Mouse (Mus musculus): ENCODE data around the gene Axin1. TPM values are rescaled to one million over a fixed set of nuclear protein-coding genes. Genes with fewer than 3 reads are reported as not detected.

Axin1 gene
- polyA plus RNA-seq, 1 experiment, result 3.3 TPM

DNA sequence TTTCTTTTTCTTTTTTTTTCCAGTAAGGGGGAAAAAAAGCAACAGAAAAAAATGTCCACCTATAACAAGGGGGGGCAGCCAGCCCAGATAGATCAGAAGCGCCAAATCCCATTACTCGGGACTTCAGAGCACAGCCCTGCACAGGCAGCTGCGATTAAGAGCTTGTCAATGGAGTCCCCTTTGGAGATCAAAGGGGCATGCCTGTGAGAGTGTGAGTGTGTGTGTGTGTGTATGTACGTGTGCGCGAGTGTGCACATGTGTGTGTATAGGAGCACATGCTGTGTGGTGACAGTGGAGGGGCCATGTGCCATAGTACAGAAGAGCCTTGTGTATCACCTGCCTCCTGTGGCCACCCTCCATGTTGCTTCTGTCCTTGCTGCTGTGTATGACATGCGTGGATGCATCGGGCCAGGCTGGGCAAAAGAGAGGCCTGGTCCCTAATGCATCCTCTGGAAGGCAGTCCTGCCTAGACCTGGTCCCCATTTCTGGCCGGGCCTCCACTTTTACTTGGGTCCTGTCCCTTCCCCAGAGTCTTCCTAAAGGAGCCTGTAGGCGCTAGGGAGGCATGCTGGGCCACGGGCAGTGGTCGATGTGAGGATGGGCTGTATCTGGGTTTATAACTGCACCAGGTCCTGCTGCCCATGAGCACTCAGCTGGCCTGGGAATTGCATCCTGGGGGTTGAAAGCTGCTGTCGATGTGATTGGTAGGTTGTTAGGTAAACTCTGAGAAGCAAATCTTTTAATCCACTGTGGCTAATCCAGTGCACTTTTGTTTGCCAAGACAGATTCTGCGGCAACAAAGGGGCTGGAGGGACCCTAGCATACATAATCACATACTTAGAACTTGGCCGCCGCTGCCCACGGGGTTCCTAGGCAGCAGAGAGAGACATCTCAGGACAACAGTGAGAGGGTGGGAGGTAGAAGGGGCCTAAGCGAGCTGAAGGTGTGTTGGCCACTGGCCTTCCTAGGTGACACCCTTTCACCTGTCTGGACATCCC, 6.3 kb upstream of the Axin1 start:
- Histone ChIP-seq H3K36me3 (ENCODE audit: control insufficient read depth) (peaks cover 59% of the 10 kb centered on the region), H3K4me1 (ENCODE audit: control insufficient read depth) (peaks cover 1% of the 10 kb centered on the region), H3K9me3 (ENCODE audit: control insufficient read depth, low read length) (no peaks in the 10 kb centered on the region), H3K4me3 (replicated peaks) (no peak overlapping the region), H3K27me3 (ENCODE audit: control insufficient read depth) (no peaks in the 10 kb centered on the region)
- TF ChIP-seq GATA1 (IDR thresholded peaks at IDR 0.05; ENCODE audit: low read length) (no peak), TAL1 (IDR thresholded peaks at IDR 0.05; ENCODE audit: low read length) (no peak)

DNA sequence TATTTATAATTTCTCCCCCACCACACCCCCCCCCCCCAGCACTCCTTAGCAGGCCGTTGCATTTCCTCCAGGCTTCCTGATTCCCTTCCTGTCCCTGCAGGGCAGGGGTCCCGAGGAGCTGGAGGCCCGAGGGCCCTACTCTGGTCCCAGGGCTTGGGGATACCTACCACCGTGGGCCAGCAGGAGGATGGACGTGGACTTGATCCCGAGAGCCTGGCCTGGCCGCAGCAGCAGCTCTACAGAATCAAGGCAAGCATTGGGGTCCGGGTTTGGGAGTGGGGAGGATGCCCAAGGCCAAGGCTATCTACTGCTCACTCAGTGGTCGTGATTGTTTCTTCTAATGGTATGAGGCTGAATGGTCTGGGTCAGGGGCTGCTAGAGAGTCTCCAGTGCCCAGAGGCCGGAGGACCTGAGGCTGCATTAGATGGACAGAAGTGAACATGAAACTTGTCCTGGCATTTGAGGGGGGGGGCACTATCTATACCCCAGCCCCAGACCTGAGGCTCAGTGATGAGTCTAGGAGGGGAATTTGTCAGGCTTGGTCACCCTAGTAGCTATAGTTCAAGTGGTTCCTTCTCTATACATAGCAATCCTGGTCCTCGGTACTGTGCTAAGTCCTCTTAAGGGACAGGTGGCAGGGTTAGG, 1.3 kb upstream of the Axin1 start:
- TF ChIP-seq GATA1 (IDR thresholded peaks at IDR 0.05; ENCODE audit: low read length) (no peak), TAL1 (IDR thresholded peaks at IDR 0.05; ENCODE audit: low read length) (no peak)
- H3K36me3 ChIP-seq (ENCODE audit: control insufficient read depth), result peaks cover 13% of the 10 kb centered on the region
- H3K9me3 ChIP-seq (ENCODE audit: control insufficient read depth, low read length), result no peaks in the 10 kb centered on the region
- peaks cover 37% of the 10 kb centered on the region for H3K4me1 ChIP-seq (ENCODE audit: control insufficient read depth)
- no peaks in the 10 kb centered on the region for H3K27me3 ChIP-seq (ENCODE audit: control insufficient read depth)
- peak overlapping the region; percentile 93 for H3K4me3 ChIP-seq (replicated peaks)

DNA sequence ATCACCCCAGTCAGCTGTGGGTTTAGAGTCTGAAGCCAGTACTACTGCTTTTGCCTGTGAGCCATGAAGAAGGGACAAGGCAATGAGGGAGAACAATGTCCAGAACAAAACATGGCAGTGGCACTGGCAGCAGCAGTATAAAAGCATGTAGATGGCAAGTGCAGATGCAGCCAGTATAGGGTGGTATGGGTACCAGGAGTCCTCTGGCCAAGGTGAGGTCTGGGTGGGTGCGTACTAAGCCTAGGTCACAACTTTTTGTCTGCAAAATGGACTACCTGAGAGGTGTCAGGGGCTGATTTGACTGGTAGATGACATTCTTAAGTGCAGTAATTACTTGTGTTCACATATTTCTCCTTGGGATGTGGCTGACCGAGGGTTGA, 747 bp upstream of the Axin1 start:
- Histone ChIP-seq H3K9me3 (ENCODE audit: control insufficient read depth, low read length) (no peaks in the 10 kb centered on the region), H3K36me3 (ENCODE audit: control insufficient read depth) (peaks cover 13% of the 10 kb centered on the region)

DNA sequence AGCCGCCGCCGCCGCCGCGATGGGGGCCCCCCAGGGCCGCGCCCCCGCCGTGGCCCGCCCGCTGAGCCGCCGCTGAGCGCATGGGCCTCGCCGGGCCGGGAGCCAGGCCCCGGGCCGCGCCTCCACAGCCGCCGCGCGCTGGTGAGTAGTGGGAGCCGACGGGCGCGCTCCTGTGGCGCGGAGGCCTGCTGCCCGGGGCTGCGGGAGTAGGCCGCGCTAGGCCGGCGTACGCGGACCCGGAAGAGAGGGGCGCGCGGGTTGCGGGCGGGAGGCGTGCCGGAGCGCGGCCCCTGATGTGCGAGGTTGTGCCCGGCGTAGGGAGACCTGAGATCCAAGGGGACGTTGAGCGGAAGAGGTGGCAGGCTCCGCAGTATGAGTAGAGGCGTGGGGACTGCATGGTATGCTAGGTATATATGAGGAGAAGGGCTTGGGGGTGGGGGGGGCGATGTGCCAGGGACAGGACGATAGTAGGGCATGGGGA, 453 bp downstream of the Axin1 start:
- H3K36me3 ChIP-seq (ENCODE audit: control insufficient read depth), result peaks cover 21% of the 10 kb centered on the region

More for the DNA sequence above, 747 bp upstream of the Axin1 start:
- H3K27me3 ChIP-seq (ENCODE audit: control insufficient read depth), result no peaks in the 10 kb centered on the region
- TF ChIP-seq TAL1 (IDR thresholded peaks at IDR 0.05; ENCODE audit: low read length), result no peak
- H3K4me1 ChIP-seq (ENCODE audit: control insufficient read depth), result peaks cover 37% of the 10 kb centered on the region
- peak overlapping the region; percentile 93 for H3K4me3 ChIP-seq (replicated peaks)

GRCm38 (mm10) chr17:26142796-26143195, 4.3 kb downstream of the Axin1 start:
- no peak for TF ChIP-seq TAL1 (IDR thresholded peaks at IDR 0.05; ENCODE audit: low read length)
- TF ChIP-seq GATA1 (IDR thresholded peaks at IDR 0.05; ENCODE audit: low read length), result no peak
- H3K9me3 ChIP-seq (ENCODE audit: control insufficient read depth, low read length), result no peaks in the 10 kb centered on the region
- H3K36me3 ChIP-seq (ENCODE audit: control insufficient read depth), result peaks cover 54% of the 10 kb centered on the region
- H3K27me3 ChIP-seq (ENCODE audit: control insufficient read depth), result no peaks in the 10 kb centered on the region
- peaks cover 37% of the 10 kb centered on the region for H3K4me1 ChIP-seq (ENCODE audit: control insufficient read depth)
- H3K4me3 ChIP-seq (replicated peaks), result no peak overlapping the region

More for the DNA sequence above, 453 bp downstream of the Axin1 start:
- Histone ChIP-seq H3K4me1 (ENCODE audit: control insufficient read depth) (peaks cover 42% of the 10 kb centered on the region), H3K4me3 (replicated peaks) (peak overlapping the region; percentile 93), H3K27me3 (ENCODE audit: control insufficient read depth) (no peaks in the 10 kb centered on the region), H3K9me3 (ENCODE audit: control insufficient read depth, low read length) (no peaks in the 10 kb centered on the region)
- no peak for TF ChIP-seq GATA1 (IDR thresholded peaks at IDR 0.05; ENCODE audit: low read length)
- TF ChIP-seq TAL1 (IDR thresholded peaks at IDR 0.05; ENCODE audit: low read length), result no peak

- Histone ChIP-seq H3K27me3 (ENCODE audit: control insufficient read depth) (no peaks in the 10 kb centered on the region), H3K36me3 (ENCODE audit: control insufficient read depth) (peaks cover 59% of the 10 kb centered on the region), H3K4me3 (replicated peaks) (no peak overlapping the region), H3K9me3 (ENCODE audit: control insufficient read depth, low read length) (no peaks in the 10 kb centered on the region), H3K4me1 (ENCODE audit: control insufficient read depth) (peaks cover 32% of the 10 kb centered on the region)
- TF ChIP-seq TAL1 (IDR thresholded peaks at IDR 0.05; ENCODE audit: low read length), result no peak
- no peak for TF ChIP-seq GATA1 (IDR thresholded peaks at IDR 0.05; ENCODE audit: low read length)
These were observed 4.9 kb downstream of the Axin1 start for GRCm38 (mm10) chr17:26143386-26143785.

DNA sequence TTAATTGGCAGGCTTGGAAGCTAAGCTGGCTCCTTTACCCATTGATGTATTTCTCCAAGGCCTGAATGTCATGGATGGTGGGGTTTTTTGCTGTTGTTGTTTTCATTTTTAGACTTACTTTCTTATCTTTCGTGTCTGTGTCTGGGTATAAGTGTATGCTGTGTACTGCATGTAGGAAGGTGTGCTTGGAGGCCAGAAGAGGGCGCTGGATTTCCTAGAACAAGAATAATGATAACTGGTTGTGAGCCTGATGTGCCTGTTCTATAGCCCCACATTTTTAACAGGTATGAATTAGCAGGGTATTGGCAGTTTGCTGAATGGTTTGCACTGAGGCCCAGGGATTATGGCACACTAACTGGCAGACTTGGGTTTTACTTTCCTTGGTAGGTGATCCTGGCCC, 10.6 kb downstream of the Axin1 start:
- H3K36me3 ChIP-seq (ENCODE audit: control insufficient read depth), result peaks cover 79% of the 10 kb centered on the region
- TF ChIP-seq GATA1 (IDR thresholded peaks at IDR 0.05; ENCODE audit: low read length), result no peak
- no peak for TF ChIP-seq TAL1 (IDR thresholded peaks at IDR 0.05; ENCODE audit: low read length)
- peaks cover 3% of the 10 kb centered on the region; the same call in 1 of the 2 replicates for H3K4me1 ChIP-seq (ENCODE audit: control insufficient read depth)
- no peaks in the 10 kb centered on the region for H3K9me3 ChIP-seq (ENCODE audit: control insufficient read depth, low read length)
- H3K27me3 ChIP-seq (ENCODE audit: control insufficient read depth), result no peaks in the 10 kb centered on the region
- H3K4me3 ChIP-seq (replicated peaks), result no peak overlapping the region

GRCm38 (mm10) chr17:26151886-26152630, 13.6 kb downstream of the Axin1 start:
- Histone ChIP-seq H3K27me3 (ENCODE audit: control insufficient read depth) (no peaks in the 10 kb centered on the region), H3K36me3 (ENCODE audit: control insufficient read depth) (peaks cover 69% of the 10 kb centered on the region), H3K4me1 (ENCODE audit: control insufficient read depth) (no peaks in the 10 kb centered on the region), H3K4me3 (replicated peaks) (no peak overlapping the region), H3K9me3 (ENCODE audit: control insufficient read depth, low read length) (no peaks in the 10 kb centered on the region)
- TF ChIP-seq GATA1 (IDR thresholded peaks at IDR 0.05; ENCODE audit: low read length) (no peak), TAL1 (IDR thresholded peaks at IDR 0.05; ENCODE audit: low read length) (no peak)

All from erythroblast, embryonic 14.5 days (primary cell).